Mouse (Mus musculus): ENCODE results near the gene Cd207. TPM values are rescaled to one million over a fixed set of nuclear protein-coding genes. Genes with fewer than 3 reads are reported as not detected.

The Cd207 gene
- polyA plus RNA-seq, 1 experiment from 2014 or later: not detected

GRCm38 (mm10) chr6:83711067-83711675 lies 33.5 kb upstream of the Cd207 start, which contains the start of gene Vax2:
Gene Vax2 (plus strand): TSS chr6:83711264.
- ATAC-seq (ENCODE audit: low read depth): peak; percentile 92
- H3K4me3 ChIP-seq (ENCODE audit: low read length): peak within 1 kb of the TSS; percentile 46
- H3K9ac ChIP-seq (ENCODE audit: low read length): no peak within 1 kb of the TSS
- H3K4me2 ChIP-seq (ENCODE audit: low read depth, low read length): peak within 1 kb of the TSS; percentile 65
- no peak within 1 kb of the TSS for H3K27ac ChIP-seq (ENCODE audit: low read length)
- peaks cover 14% of the 10 kb centered on the region for H3K4me1 ChIP-seq (replicated peaks; ENCODE audit: control insufficient read depth, insufficient read depth, low read length)
- no peaks in the 10 kb centered on the region for H3K36me3 ChIP-seq (ENCODE audit: control insufficient read depth, insufficient read depth, low read length)
- peaks cover 98% of the 10 kb centered on the region for H3K27me3 ChIP-seq (ENCODE audit: control insufficient read depth, insufficient read depth, low read depth, low read length)
- H3K9me3 ChIP-seq (ENCODE audit: control insufficient read depth, low read length): no peaks in the 10 kb centered on the region
- under 1% methylated on average over 46 of the region's 46 CpGs for WGBS

- H3K9ac ChIP-seq (ENCODE audit: low read length): no peak overlapping the region
Observed at GRCm38 (mm10) chr6:83710361-83711066, 32.9 kb upstream of the Cd207 start.

GRCm38 (mm10) chr6:83707738-83708510 lies 30.3 kb upstream of the Cd207 start:
- Histone ChIP-seq H3K27me3 (ENCODE audit: control insufficient read depth, insufficient read depth, low read depth, low read length) (peaks cover 99% of the 10 kb centered on the region), H3K36me3 (ENCODE audit: control insufficient read depth, insufficient read depth, low read length) (no peaks in the 10 kb centered on the region), H3K4me3 (ENCODE audit: low read length) (no peak overlapping the region), H3K27ac (ENCODE audit: low read length) (no peak overlapping the region), H3K9me3 (ENCODE audit: control insufficient read depth, low read length) (no peaks in the 10 kb centered on the region), H3K9ac (ENCODE audit: low read length) (no peak overlapping the region), H3K4me1 (replicated peaks; ENCODE audit: control insufficient read depth, insufficient read depth, low read length) (peaks cover 14% of the 10 kb centered on the region), H3K4me2 (ENCODE audit: low read depth, low read length) (no peak overlapping the region)
- 9% methylated on average over 6 of the region's 6 CpGs for WGBS
- ATAC-seq (ENCODE audit: low read depth): no peak

More at GRCm38 (mm10) chr6:83710361-83711066, 32.9 kb upstream of the Cd207 start:
- WGBS: 1% methylated on average over 32 of the region's 32 CpGs
- Histone ChIP-seq H3K36me3 (ENCODE audit: control insufficient read depth, insufficient read depth, low read length) (no peaks in the 10 kb centered on the region), H3K4me2 (ENCODE audit: low read depth, low read length) (peak overlapping the region; percentile 65), H3K4me1 (replicated peaks; ENCODE audit: control insufficient read depth, insufficient read depth, low read length) (peaks cover 14% of the 10 kb centered on the region), H3K27me3 (ENCODE audit: control insufficient read depth, insufficient read depth, low read depth, low read length) (peaks cover 98% of the 10 kb centered on the region), H3K27ac (ENCODE audit: low read length) (no peak overlapping the region), H3K4me3 (ENCODE audit: low read length) (peak overlapping the region; percentile 46), H3K9me3 (ENCODE audit: control insufficient read depth, low read length) (no peaks in the 10 kb centered on the region)
- peak; percentile 36 for ATAC-seq (ENCODE audit: low read depth)

- ATAC-seq (ENCODE audit: low read depth): no peak
Observed at GRCm38 (mm10) chr6:83704701-83705100, 27.0 kb upstream of the Cd207 start.

GRCm38 (mm10) chr6:83704294-83704693 lies 26.6 kb upstream of the Cd207 start:
- H3K27me3 ChIP-seq (ENCODE audit: control insufficient read depth, insufficient read depth, low read depth, low read length): peaks cover 92% of the 10 kb centered on the region
- H3K27ac ChIP-seq (ENCODE audit: low read length): no peak overlapping the region
- H3K4me1 ChIP-seq (replicated peaks; ENCODE audit: control insufficient read depth, insufficient read depth, low read length): peaks cover 4% of the 10 kb centered on the region; the same call in 1 of the 2 replicates
- WGBS: 3% methylated on average over 1 of the region's 1 CpGs
- H3K9ac ChIP-seq (ENCODE audit: low read length): no peak overlapping the region
- ATAC-seq (ENCODE audit: low read depth): no peak
- no peaks in the 10 kb centered on the region for H3K9me3 ChIP-seq (ENCODE audit: control insufficient read depth, low read length)
- no peak overlapping the region for H3K4me3 ChIP-seq (ENCODE audit: low read length)
- no peaks in the 10 kb centered on the region for H3K36me3 ChIP-seq (ENCODE audit: control insufficient read depth, insufficient read depth, low read length)
- no peak overlapping the region for H3K4me2 ChIP-seq (ENCODE audit: low read depth, low read length)

More at GRCm38 (mm10) chr6:83704701-83705100, 27.0 kb upstream of the Cd207 start:
- Histone ChIP-seq H3K9me3 (ENCODE audit: control insufficient read depth, low read length) (no peaks in the 10 kb centered on the region), H3K27me3 (ENCODE audit: control insufficient read depth, insufficient read depth, low read depth, low read length) (peaks cover 92% of the 10 kb centered on the region), H3K27ac (ENCODE audit: low read length) (no peak overlapping the region), H3K4me2 (ENCODE audit: low read depth, low read length) (no peak overlapping the region), H3K4me1 (replicated peaks; ENCODE audit: control insufficient read depth, insufficient read depth, low read length) (peaks cover 4% of the 10 kb centered on the region; the same call in 1 of the 2 replicates), H3K4me3 (ENCODE audit: low read length) (no peak overlapping the region), H3K36me3 (ENCODE audit: control insufficient read depth, insufficient read depth, low read length) (no peaks in the 10 kb centered on the region), H3K9ac (ENCODE audit: low read length) (no peak overlapping the region)
- 23% methylated on average over 5 of the region's 5 CpGs for WGBS

GRCm38 (mm10) chr6:83703722-83704078 lies 26.0 kb upstream of the Cd207 start:
- no peak overlapping the region for H3K4me3 ChIP-seq (ENCODE audit: low read length)
- no peak overlapping the region for H3K4me2 ChIP-seq (ENCODE audit: low read depth, low read length)
- H3K27me3 ChIP-seq (ENCODE audit: control insufficient read depth, insufficient read depth, low read depth, low read length): peaks cover 92% of the 10 kb centered on the region
- peaks cover 4% of the 10 kb centered on the region; the same call in 1 of the 2 replicates for H3K4me1 ChIP-seq (replicated peaks; ENCODE audit: control insufficient read depth, insufficient read depth, low read length)
- no peak for ATAC-seq (ENCODE audit: low read depth)
- no peak overlapping the region for H3K27ac ChIP-seq (ENCODE audit: low read length)
- no peaks in the 10 kb centered on the region for H3K36me3 ChIP-seq (ENCODE audit: control insufficient read depth, insufficient read depth, low read length)
- 2% methylated on average over 10 of the region's 10 CpGs for WGBS
- H3K9me3 ChIP-seq (ENCODE audit: control insufficient read depth, low read length): no peaks in the 10 kb centered on the region
- no peak overlapping the region for H3K9ac ChIP-seq (ENCODE audit: low read length)

GRCm38 (mm10) chr6:83703000-83703721 lies 25.5 kb upstream of the Cd207 start:
- Histone ChIP-seq H3K27ac (ENCODE audit: low read length) (no peak overlapping the region), H3K4me2 (ENCODE audit: low read depth, low read length) (no peak overlapping the region), H3K36me3 (ENCODE audit: control insufficient read depth, insufficient read depth, low read length) (no peaks in the 10 kb centered on the region), H3K4me1 (replicated peaks; ENCODE audit: control insufficient read depth, insufficient read depth, low read length) (peaks cover 4% of the 10 kb centered on the region; the same call in 1 of the 2 replicates), H3K9me3 (ENCODE audit: control insufficient read depth, low read length) (no peaks in the 10 kb centered on the region), H3K4me3 (ENCODE audit: low read length) (no peak overlapping the region), H3K9ac (ENCODE audit: low read length) (no peak overlapping the region), H3K27me3 (ENCODE audit: control insufficient read depth, insufficient read depth, low read depth, low read length) (peaks cover 92% of the 10 kb centered on the region)
- 1% methylated on average over 27 of the region's 27 CpGs for WGBS
- no peak for ATAC-seq (ENCODE audit: low read depth)

- Histone ChIP-seq H3K9me3 (ENCODE audit: control insufficient read depth, low read length) (no peaks in the 10 kb centered on the region), H3K4me2 (ENCODE audit: low read depth, low read length) (no peak overlapping the region), H3K27me3 (ENCODE audit: control insufficient read depth, insufficient read depth, low read depth, low read length) (peaks cover 92% of the 10 kb centered on the region), H3K4me1 (replicated peaks; ENCODE audit: control insufficient read depth, insufficient read depth, low read length) (peaks cover 4% of the 10 kb centered on the region; the same call in 1 of the 2 replicates), H3K4me3 (ENCODE audit: low read length) (no peak overlapping the region), H3K27ac (ENCODE audit: low read length) (no peak overlapping the region), H3K9ac (ENCODE audit: low read length) (no peak overlapping the region), H3K36me3 (ENCODE audit: control insufficient read depth, insufficient read depth, low read length) (no peaks in the 10 kb centered on the region)
- WGBS: 2% methylated on average over 53 of the region's 53 CpGs
- ATAC-seq (ENCODE audit: low read depth): peak; percentile 54; the same call in 1 of the 2 replicates
Observed at GRCm38 (mm10) chr6:83702146-83702999, 24.7 kb upstream of the Cd207 start.

Data from lung, embryonic 16.5 days (tissue).